Mouse (Mus musculus) olfactory bulb, adult 2 months (tissue): ENCODE data around the gene Id3.

ENCODE experiments used
- CTCF ChIP-seq: fragments of 200-500 bp; IDR thresholded peaks from 2 replicates; pipeline ENCODE4 v1.5.1; 2012; ENCODE audit warnings: low read depth, mild to moderate bottlenecking, low read length, moderate library complexity; ENCODE audit not compliant: insufficient read depth
- POLR2A ChIP-seq: fragments of 200-500 bp; IDR thresholded peaks from 2 replicates; pipeline ENCODE4 v1.6.1; 2012; ENCODE audit warnings: mild to moderate bottlenecking, low read depth, low read length, moderate library complexity; ENCODE audit not compliant: insufficient read depth

- no peak for TF ChIP-seq POLR2A
- no peak for TF ChIP-seq CTCF
Observed at GRCm38 (mm10) chr4:136188973-136189737, 45.9 kb downstream of the Id3 start.
